Mouse (Mus musculus) small intestine, adult 2 months (tissue): ENCODE measurements at regions not wholly inside any gene's neighbourhood (a gene's known extent, or its start where the extent isn't known, plus 50 kb on each side); places are given as distances from the start of the nearest gene placed in this dataset.

Experiments
- CTCF ChIP-seq: fragments of 200-500 bp; IDR thresholded peaks from 2 replicates; pipeline ENCODE4 v1.5.1; 2012; ENCODE audit warnings: low read depth, mild to moderate bottlenecking, control low read depth, inconsistent platforms, low read length, moderate library complexity, mixed read lengths; ENCODE audit not compliant: insufficient replicate concordance, insufficient read length; ENCODE audit errors: extremely low read depth
- POLR2A ChIP-seq: fragments of 200-500 bp; IDR thresholded peaks from 2 replicates; pipeline ENCODE4 v1.6.1; 2012; ENCODE audit warnings: low read depth, mild to moderate bottlenecking, control low read depth, inconsistent platforms, low read length, moderate library complexity

DNA sequence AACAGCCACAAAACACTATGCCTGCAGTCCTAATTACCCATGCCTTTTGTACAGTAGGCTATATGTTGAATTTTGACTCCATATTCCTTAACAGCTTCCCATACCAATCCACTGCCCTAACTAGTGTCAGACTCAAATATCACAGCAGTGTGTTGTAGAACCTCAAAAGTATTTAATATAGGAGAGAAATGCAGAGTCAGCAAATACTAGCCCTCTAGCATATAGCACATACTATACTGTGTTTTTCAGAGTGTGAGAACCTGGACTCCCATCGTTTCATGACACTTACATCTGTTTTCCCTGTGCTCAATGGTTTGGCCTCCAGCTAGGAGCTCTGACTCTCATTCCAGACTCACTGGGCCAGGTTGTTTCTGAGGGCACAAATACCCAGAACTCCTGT is 236.1 kb upstream of the Il12b start:
- TF ChIP-seq CTCF (no peak), POLR2A (no peak)
